ENCODE assay signal across 24 mouse cellular contexts in the genomic region with DNA sequence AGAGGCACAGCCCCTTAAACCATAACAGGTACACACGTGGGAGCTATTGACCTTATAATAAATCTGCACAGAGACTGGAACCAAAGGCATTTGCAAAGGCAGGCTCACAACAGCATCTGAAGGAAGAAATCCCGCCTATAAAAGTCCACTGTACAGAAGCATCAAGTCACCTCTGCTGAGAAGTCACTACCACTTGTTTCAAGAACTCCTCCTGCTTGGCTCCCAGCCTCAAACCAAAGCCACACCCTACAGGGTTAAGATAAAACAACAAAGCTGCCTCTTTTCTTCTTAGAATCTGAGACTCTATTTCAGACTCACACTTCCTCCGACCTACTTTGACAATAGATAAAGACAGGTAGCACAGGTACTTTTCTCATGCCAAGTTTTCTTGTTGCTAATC.
A peak's percentile ranks its signal among the peaks of the same experiment; 100 is the strongest.
DNase-seq lines count a peak whose midpoint lies in the region; ATAC-seq and TF ChIP-seq lines count a peak whose summit lies in the region.
"Had no signal": no experiment of that assay in that cellular context is flagged by ENCODE, and none has a peak within 500 bp of the region (broad histone marks: within the 10 kb centered on the region; RNA-seq: fewer than 3 reads in every experiment).

No protein-coding gene starts in this region.

- no peak overlapping the region for H3K4me2 ChIP-seq in heart, embryonic 14.5 days (ENCODE audit: low read length)
- H3K4me2 ChIP-seq: embryonic facial prominence, embryonic 12.5 days; heart, embryonic 11.5 days; hindbrain, embryonic 13.5 days; limb, embryonic 13.5 days; neural tube, embryonic 12.5 days; stomach, embryonic 15.5 days had no signal

- no peak; a peak in 1 of 4 replicates for TF ChIP-seq EP300 in MEL (IDR thresholded peaks at IDR 0.05; ENCODE audit: low read depth in 1 of 2, low read length in 2 of 2)

- TF ChIP-seq RAD21 in MEL (IDR thresholded peaks at IDR 0.05; ENCODE audit: low read depth, low read length), result no peak

- no peaks in the 10 kb centered on the region for H3K27me3 ChIP-seq in heart, embryonic 14.5 days (ENCODE audit: control insufficient read depth, insufficient read depth, low read length)
- H3K27me3 ChIP-seq in MEL (ENCODE audit: control insufficient read depth in 1 of 2, insufficient read depth in 2 of 2, low read length in 2 of 2), result no peaks in the 10 kb centered on the region
- no peaks in the 10 kb centered on the region for H3K27me3 ChIP-seq in midbrain, embryonic 10.5 days (ENCODE audit: low read depth, poor library complexity, severe bottlenecking)
- H3K27me3 ChIP-seq in limb, embryonic 10.5 days (ENCODE audit: low read depth, poor library complexity, severe bottlenecking), result no peaks in the 10 kb centered on the region
- H3K27me3 ChIP-seq: embryonic facial prominence, embryonic 12.5 days; hindbrain, embryonic 13.5 days; limb, embryonic 13.5 days; neural tube, embryonic 12.5 days; stomach, embryonic 15.5 days had no signal

- H3K9me3 ChIP-seq in heart, embryonic 14.5 days (ENCODE audit: control insufficient read depth, low read length), result no peaks in the 10 kb centered on the region
- H3K9me3 ChIP-seq in MEL (replicated peaks; ENCODE audit: insufficient read depth, low read length), result no peaks in the 10 kb centered on the region
- no peaks in the 10 kb centered on the region for H3K9me3 ChIP-seq in midbrain, embryonic 10.5 days (replicated peaks)
- no peaks in the 10 kb centered on the region for H3K9me3 ChIP-seq in limb, embryonic 10.5 days (replicated peaks)
- H3K9me3 ChIP-seq: embryonic facial prominence, embryonic 12.5 days; hindbrain, embryonic 13.5 days; limb, embryonic 13.5 days; neural tube, embryonic 12.5 days; stomach, embryonic 15.5 days had no signal

- no peak for ATAC-seq in heart, embryonic 14.5 days (ENCODE audit: insufficient number of reproducible peaks, insufficient read depth, low FRiP score, low read depth)
- peak; percentile 84 for ATAC-seq in megakaryocyte progenitor cell, adult 5-6 weeks (replicated peaks; ENCODE audit: poor library complexity)
- ATAC-seq: forebrain, embryonic 16.5 days had no signal

- peaks cover 95% of the 10 kb centered on the region for H3K36me3 ChIP-seq in heart, embryonic 14.5 days (ENCODE audit: control insufficient read depth, insufficient read depth, low read length)
- peaks cover 9 to 33% of the 10 kb centered on the region in 2 experiments for H3K36me3 ChIP-seq in MEL (ENCODE audit: control insufficient read depth in 1 of 2, insufficient read depth in 2 of 2, low read length in 2 of 2)
- H3K36me3 ChIP-seq in midbrain, embryonic 10.5 days, result peaks cover 98% of the 10 kb centered on the region
- H3K36me3 ChIP-seq in limb, embryonic 10.5 days, result peaks cover 98% of the 10 kb centered on the region

- no peak overlapping the region for H3K4me3 ChIP-seq in heart, embryonic 14.5 days (ENCODE audit: control insufficient read depth in 1 of 2, insufficient read depth in 1 of 2, low read depth in 1 of 2, low read length in 2 of 2)
- H3K4me3 ChIP-seq in MEL (ENCODE audit: control insufficient read depth in 1 of 2, insufficient read depth in 1 of 2, low read depth in 2 of 2, low read length in 2 of 2), result no peak overlapping the region
- H3K4me3 ChIP-seq in midbrain, embryonic 10.5 days, result no peak overlapping the region
- no peak overlapping the region for H3K4me3 ChIP-seq in limb, embryonic 10.5 days
- H3K4me3 ChIP-seq: embryonic facial prominence, embryonic 12.5 days; hindbrain, embryonic 13.5 days; layer of hippocampus, adult 2 months; limb, embryonic 13.5 days; neural tube, embryonic 12.5 days; stomach, embryonic 15.5 days had no signal

- H3K27ac ChIP-seq in heart, embryonic 14.5 days (replicated peaks in 1 of 2; ENCODE audit: control insufficient read depth in 1 of 2, insufficient read depth in 1 of 2, low read depth in 2 of 2, low read length in 2 of 2), result peak overlapping the region; percentile 16 to 47; a peak in 2 of 4 replicates
- H3K27ac ChIP-seq in MEL (ENCODE audit: control insufficient read depth, low read depth, low read length), result no peak overlapping the region
- no peak overlapping the region for H3K27ac ChIP-seq in midbrain, embryonic 10.5 days (replicated peaks)
- no peak overlapping the region for H3K27ac ChIP-seq in limb, embryonic 10.5 days
- H3K27ac ChIP-seq: embryonic facial prominence, embryonic 12.5 days; hindbrain, embryonic 13.5 days; limb, embryonic 13.5 days; liver, embryonic 14.5 days; neural tube, embryonic 12.5 days had no signal

- DNase-seq in heart, adult 11 months, result no peak
- peak; percentile 70 for DNase-seq in MEL (ENCODE audit: low read depth, low spot score)
- peak; percentile 26 for DNase-seq in thymus, postnatal 25 days
- no peak for DNase-seq in midbrain, embryonic 10.5 days (ENCODE audit: low spot score)
- no peak for DNase-seq in limb, embryonic 10.5 days (ENCODE audit: low spot score)
- DNase-seq: adrenal gland, adult 8-10 months; B cell, adult 2 months; cerebellum, adult 11-12 months; gastrocnemius, postnatal 10 days; kidney, adult 11 months; kidney, postnatal 10 days; lung, postnatal 10 days; spleen, adult 18-20 months had no signal

- no peak for TF ChIP-seq POLR2A in MEL (IDR thresholded peaks at IDR 0.05; ENCODE audit: control insufficient read depth in 1 of 2, insufficient read depth in 1 of 2, low read depth in 1 of 2, low read length in 2 of 2, poor library complexity in 1 of 2)

- no peak for TF ChIP-seq CTCF in MEL (IDR thresholded peaks at IDR 0.05 in 2 of 3, conservative IDR thresholded peaks at IDR 0.05 in 1 of 3; ENCODE audit: control insufficient read depth in 1 of 3, insufficient read depth in 1 of 3, low read depth in 2 of 3, low read length in 3 of 3, poor library complexity in 1 of 3, severe bottlenecking in 1 of 3)

- H3K9ac ChIP-seq in heart, embryonic 14.5 days (ENCODE audit: low read length), result no peak overlapping the region
- H3K9ac ChIP-seq in MEL (ENCODE audit: control insufficient read depth, low read depth, low read length, poor library complexity, severe bottlenecking), result no peak overlapping the region
- H3K9ac ChIP-seq: embryonic facial prominence, embryonic 12.5 days; hindbrain, embryonic 13.5 days; limb, embryonic 13.5 days; liver, embryonic 14.5 days; neural tube, embryonic 12.5 days; stomach, embryonic 15.5 days had no signal

- no peaks in the 10 kb centered on the region for H3K79me2 ChIP-seq in MEL (ENCODE audit: control insufficient read depth, insufficient read depth, low read length, poor library complexity)

- WGBS in heart, embryonic 14.5 days, result 53% methylated on average over 3 of the region's 3 CpGs
- 78% methylated on average over 3 of the region's 3 CpGs for WGBS in midbrain, embryonic 10.5 days
- 85% methylated on average over 3 of the region's 3 CpGs for WGBS in limb, embryonic 10.5 days

- H3K4me1 ChIP-seq in heart, embryonic 14.5 days (ENCODE audit: control insufficient read depth in 2 of 2, insufficient read depth in 2 of 2, low read length in 2 of 2), result peaks cover 2 to 28% of the 10 kb centered on the region in 2 experiments
- H3K4me1 ChIP-seq in MEL (ENCODE audit: control insufficient read depth in 1 of 2, insufficient read depth in 2 of 2, low read length in 2 of 2), result peaks cover 7 to 8% of the 10 kb centered on the region in 2 experiments; a peak in 3 of 4 replicates
- no peaks in the 10 kb centered on the region for H3K4me1 ChIP-seq in midbrain, embryonic 10.5 days
- H3K4me1 ChIP-seq in limb, embryonic 10.5 days, result no peaks in the 10 kb centered on the region
- H3K4me1 ChIP-seq: embryonic facial prominence, embryonic 12.5 days; hindbrain, embryonic 13.5 days; limb, embryonic 13.5 days; neural tube, embryonic 12.5 days; stomach, embryonic 15.5 days had no signal

TF ChIP-seq in MEL, 35 proteins besides CTCF, POLR2A, EP300 and RAD21:
- TF ChIP-seq TAL1 (IDR thresholded peaks at IDR 0.05; ENCODE audit: low read length) (no peak), KAT2A (conservative IDR thresholded peaks at IDR 0.05; ENCODE audit: low read depth, low read length) (no peak), NELFE (IDR thresholded peaks at IDR 0.05; ENCODE audit: low read depth, low read length) (no peak), SIN3A (IDR thresholded peaks at IDR 0.05; ENCODE audit: low read length) (peak; percentile 41; the same call in 1 of the 2 replicates), CHD1 (IDR thresholded peaks at IDR 0.05; ENCODE audit: low read depth, low read length) (no peak), GATA1 (IDR thresholded peaks at IDR 0.05; ENCODE audit: low read depth, low read length) (peak; percentile 47), RCOR1 (IDR thresholded peaks at IDR 0.05; ENCODE audit: low read depth, low read length) (peak; percentile 69; the same call in 1 of the 2 replicates), SMC3 (IDR thresholded peaks at IDR 0.05; ENCODE audit: low read depth, low read length) (0 out of 2 replicates have a peak, but pooled peaks have one; percentile 3), GABPA (IDR thresholded peaks at IDR 0.05; ENCODE audit: low read depth, low read length) (no peak)

Comparison
In these comparisons a context has a peak if more than half of its experiments do, and no peak if none do; other contexts are left out.
1. H3K27ac ChIP-seq: peak in heart, embryonic 14.5 days (2 of 2); none in MEL (single experiment), midbrain, embryonic 10.5 days (single experiment) and limb, embryonic 10.5 days (single experiment).
2. DNase-seq: peak in MEL (single experiment) and thymus, postnatal 25 days (single experiment); none in heart, adult 11 months (single experiment), midbrain, embryonic 10.5 days (single experiment) and limb, embryonic 10.5 days (single experiment).